Mouse (Mus musculus) intestine, postnatal 0 days (tissue): ENCODE results near the gene Agmat. TPM values are rescaled to one million over a fixed set of nuclear protein-coding genes. Genes with fewer than 3 reads are reported as not detected.

ENCODE experiments used
- ATAC-seq: fragments of 200-750 bp; cut with Nextera tagmentation; 2 replicates; pipeline ENCODE4 v1.8.0; 2017; ENCODE audit warnings: mild to moderate bottlenecking, moderate TSS enrichment, moderate library complexity
- H3K27ac ChIP-seq: fragments of 300-500 bp; sonication (generic); 2 replicates; pipeline ENCODE4 v1.5.1; 2014; ENCODE audit warnings: mild to moderate bottlenecking, low read depth, low read length, moderate library complexity
- H3K27me3 ChIP-seq: fragments of 300-500 bp; sonication (generic); replicated peaks from 2 replicates; pipeline ENCODE4 v1.6.1; 2014; ENCODE audit warnings: low read length, mixed read lengths; ENCODE audit not compliant: control insufficient read depth, insufficient read depth
- H3K36me3 ChIP-seq: fragments of 300-500 bp; sonication (generic); 2 replicates; pipeline ENCODE4 v1.6.1; 2014; ENCODE audit warnings: mild to moderate bottlenecking, moderate library complexity; ENCODE audit not compliant: control insufficient read depth, insufficient read depth
- H3K4me1 ChIP-seq: fragments of 300-500 bp; sonication (generic); replicated peaks from 2 replicates; pipeline ENCODE4 v1.6.1; 2014; ENCODE audit warnings: antibody characterized with exemption, low read length, mixed read lengths; ENCODE audit not compliant: control insufficient read depth, insufficient read depth
- H3K4me2 ChIP-seq: fragments of 300-500 bp; sonication (generic); replicated peaks from 2 replicates; pipeline ENCODE4 v1.6.1; 2014; ENCODE audit warnings: low read depth, mild to moderate bottlenecking, moderate library complexity
- H3K4me3 ChIP-seq: fragments of 300-500 bp; sonication (generic); 2 replicates; pipeline ENCODE4 v1.5.1; 2014; ENCODE audit warnings: low read depth, low read length
- H3K9ac ChIP-seq: fragments of 300-500 bp; sonication (generic); 2 replicates; pipeline ENCODE4 v1.6.1; 2014; ENCODE audit warnings: mild to moderate bottlenecking, low read depth, low read length
- H3K9me3 ChIP-seq: fragments of 300-500 bp; sonication (generic); 2 replicates; pipeline ENCODE4 v1.6.1; 2016; ENCODE audit warnings: mixed run types; ENCODE audit not compliant: control insufficient read depth
- CTCF ChIP-seq: sonication (generic); IDR thresholded peaks from 2 replicates; pipeline ENCODE4 v1.5.1; 2016; ENCODE audit warnings: low read depth, mild to moderate bottlenecking, control low read depth, antibody characterized with exemption, moderate library complexity
- WGBS: fragments of 180-500 bp; shearing (Covaris S2); extraction: QIAGEN DNeasy Blood & Tissue Kit; methylation state at CpG from one replicate; pipeline ENCODE4 v1.1.7; 2014; 5-methylcytosine and 5-hydroxymethylcytosine counted together
- polyA plus RNA-seq: library from polyadenylated mRNA; unstranded; fragments of >200 nt; fragmentation: Nextera tagmentation; extraction: Ambion mirVana; gene quantifications from 2 replicates; pipeline ENCODE4 v1.2.1, GENCODE M21; 2015

Gene Agmat
- polyA plus RNA-seq, 1 experiment from 2014 or later, result 106 TPM

DNA sequence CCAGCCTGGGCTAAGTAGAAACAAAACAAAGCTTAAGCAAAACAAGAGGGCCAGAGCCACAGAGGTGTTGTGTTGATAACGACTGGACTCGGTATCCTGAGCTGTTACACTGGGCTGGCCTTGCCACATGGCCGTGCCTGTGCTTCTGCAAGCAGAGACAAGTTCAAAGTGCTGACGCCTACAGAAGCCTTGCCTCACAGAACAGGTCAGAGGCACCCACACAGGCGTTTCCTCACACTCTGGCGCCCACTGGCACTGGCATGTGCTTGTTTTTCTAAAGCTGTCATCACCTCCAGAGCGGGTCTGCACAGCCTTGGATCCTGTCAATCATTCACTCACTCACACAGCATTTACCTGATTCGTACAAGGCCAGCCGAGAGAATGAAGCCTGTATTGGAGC is 4.6 kb upstream of the Agmat start:
- 28% methylated on average over 9 of the region's 9 CpGs for WGBS
- TF ChIP-seq CTCF, result no peak

DNA sequence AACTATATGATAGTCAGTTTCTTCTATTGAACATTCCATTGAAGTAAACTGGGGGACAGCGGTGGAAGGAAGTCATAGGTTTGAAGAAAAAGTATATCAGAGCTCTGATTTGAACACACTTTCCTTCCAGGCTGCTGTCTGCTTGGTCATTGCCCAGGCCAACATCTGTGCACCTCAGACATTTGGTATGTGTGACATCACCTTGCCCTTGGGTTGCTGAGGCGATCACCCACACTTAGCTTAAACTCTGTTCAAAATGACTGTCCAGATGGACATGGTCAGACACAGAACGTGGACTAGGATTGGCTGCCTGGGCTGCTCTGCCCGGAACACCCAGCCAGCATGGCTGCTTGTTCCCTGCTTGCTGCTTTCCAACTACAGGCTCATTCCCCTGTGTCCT is 4.1 kb upstream of the Agmat start:
- H3K4me2 ChIP-seq, result no peak overlapping the region
- no peaks in the 10 kb centered on the region for H3K36me3 ChIP-seq
- 85% methylated on average over 4 of the region's 4 CpGs for WGBS
- peak overlapping the region; percentile 71 for H3K27ac ChIP-seq
- H3K9me3 ChIP-seq, result no peaks in the 10 kb centered on the region
- no peak overlapping the region for H3K9ac ChIP-seq
- ATAC-seq, result no peak; the same call in 1 of the 2 replicates
- no peaks in the 10 kb centered on the region for H3K4me1 ChIP-seq
- no peaks in the 10 kb centered on the region for H3K27me3 ChIP-seq
- TF ChIP-seq CTCF, result no peak
- no peak overlapping the region for H3K4me3 ChIP-seq

More for the DNA sequence above, 4.6 kb upstream of the Agmat start:
- H3K27ac ChIP-seq, result peak overlapping the region; percentile 71
- H3K4me2 ChIP-seq, result no peak overlapping the region
- no peaks in the 10 kb centered on the region for H3K27me3 ChIP-seq
- no peak overlapping the region for H3K4me3 ChIP-seq
- peak; percentile 84 for ATAC-seq
- no peaks in the 10 kb centered on the region for H3K9me3 ChIP-seq
- no peaks in the 10 kb centered on the region for H3K36me3 ChIP-seq
- H3K4me1 ChIP-seq, result no peaks in the 10 kb centered on the region
- H3K9ac ChIP-seq, result no peak overlapping the region

- H3K4me2 ChIP-seq, result no peak overlapping the region; the same call in 1 of the 2 replicates
- ATAC-seq, result no peak
- no peaks in the 10 kb centered on the region for H3K27me3 ChIP-seq
- H3K4me1 ChIP-seq, result 0 out of 2 replicates have a peak, but pooled peaks cover 3% of the 10 kb centered on the region
- no peak overlapping the region for H3K4me3 ChIP-seq
- no peaks in the 10 kb centered on the region for H3K9me3 ChIP-seq
- 44% methylated on average over 11 of the region's 11 CpGs for WGBS
- no peaks in the 10 kb centered on the region for H3K36me3 ChIP-seq
- TF ChIP-seq CTCF, result no peak
- no peak overlapping the region; the same call in 1 of the 2 replicates for H3K9ac ChIP-seq
- H3K27ac ChIP-seq, result no peak overlapping the region
Observed at GRCm38 (mm10) chr4:141749557-141749956, 3.1 kb downstream of the Agmat start.

DNA sequence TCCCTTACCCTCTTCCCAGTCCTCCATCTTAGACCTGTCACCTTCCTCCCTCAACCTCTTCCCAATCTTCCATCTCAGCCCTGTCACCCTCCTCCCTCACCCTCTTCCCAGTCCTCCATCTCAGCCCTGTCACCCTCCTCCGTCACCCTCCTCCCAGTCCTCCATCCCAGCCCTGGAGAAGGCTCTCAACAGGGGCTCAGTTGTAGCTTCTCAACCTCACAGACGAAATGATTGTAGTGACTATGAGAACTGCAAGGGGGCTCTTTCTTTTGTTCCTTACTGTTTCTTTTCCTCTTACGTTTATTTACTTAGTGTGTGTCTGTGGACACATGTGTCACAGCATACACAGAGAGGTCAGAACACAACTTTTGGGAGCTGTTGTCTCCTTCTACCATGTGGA is 4.4 kb downstream of the Agmat start:
- WGBS, result 73% methylated on average over 3 of the region's 3 CpGs
- Histone ChIP-seq H3K9me3 (no peaks in the 10 kb centered on the region), H3K9ac (no peak overlapping the region), H3K27me3 (no peaks in the 10 kb centered on the region), H3K27ac (no peak overlapping the region), H3K4me2 (no peak overlapping the region), H3K36me3 (no peaks in the 10 kb centered on the region), H3K4me1 (0 out of 2 replicates have a peak, but pooled peaks cover 3% of the 10 kb centered on the region), H3K4me3 (no peak overlapping the region)
- ATAC-seq, result no peak
- no peak for TF ChIP-seq CTCF

DNA sequence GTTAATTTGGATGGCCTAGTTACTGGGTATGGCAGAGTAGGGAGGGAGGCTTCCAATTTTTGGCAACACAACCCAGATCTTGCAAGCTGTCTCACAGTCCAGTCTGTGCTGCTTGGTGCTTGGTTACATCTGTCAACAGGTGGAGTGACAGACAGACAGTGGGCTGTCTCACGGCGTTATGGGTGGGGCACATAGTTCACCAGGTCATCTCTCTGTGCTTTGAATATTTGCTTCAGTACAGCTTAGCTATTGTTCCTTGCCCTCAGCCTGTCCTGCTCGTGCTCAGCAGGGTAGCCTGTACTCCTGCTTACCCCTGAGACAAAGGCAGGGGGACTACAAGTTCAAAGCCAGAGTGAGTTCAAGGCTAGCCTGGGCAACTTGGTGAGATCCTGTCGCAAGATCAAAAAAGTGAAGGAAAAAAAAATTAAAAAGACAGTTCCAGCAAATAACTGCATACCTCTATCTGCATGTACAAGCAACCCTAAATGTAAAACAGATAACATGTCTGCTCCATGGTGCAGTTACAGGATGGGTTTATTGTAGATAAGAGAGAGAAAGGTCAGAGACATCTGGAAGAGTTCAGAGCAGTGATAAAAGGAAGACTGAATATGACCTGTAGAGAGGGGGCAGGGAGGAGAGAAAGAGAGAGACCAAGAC is 5.1 kb downstream of the Agmat start:
- WGBS, result 26% methylated on average over 4 of the region's 4 CpGs
- TF ChIP-seq CTCF, result no peak
- Histone ChIP-seq H3K36me3 (no peaks in the 10 kb centered on the region), H3K4me2 (no peak overlapping the region), H3K27me3 (no peaks in the 10 kb centered on the region), H3K9me3 (no peaks in the 10 kb centered on the region), H3K4me1 (0 out of 2 replicates have a peak, but pooled peaks cover 3% of the 10 kb centered on the region), H3K27ac (no peak overlapping the region), H3K9ac (no peak overlapping the region), H3K4me3 (no peak overlapping the region)
- no peak for ATAC-seq

DNA sequence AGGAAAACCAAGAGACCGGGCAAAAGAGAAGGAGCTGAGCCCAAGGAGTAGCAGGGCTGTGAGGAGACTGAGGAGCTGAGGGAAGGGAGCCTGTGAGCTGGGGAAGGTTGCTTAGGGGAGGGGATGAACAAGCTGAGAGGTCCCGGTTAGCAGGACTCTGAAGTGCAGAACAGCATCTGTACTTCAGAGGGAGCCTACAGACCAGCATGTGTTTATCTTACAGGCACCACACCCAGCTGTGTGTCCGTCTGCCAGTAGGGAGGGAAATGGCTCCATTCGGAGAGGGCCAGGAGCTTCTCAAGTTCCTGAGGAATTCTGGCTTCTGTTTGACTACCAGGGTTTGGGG is 5.6 kb downstream of the Agmat start:
- TF ChIP-seq CTCF, result peak; percentile 43
- H3K27ac ChIP-seq, result no peak overlapping the region
- no peak overlapping the region for H3K4me3 ChIP-seq
- H3K9me3 ChIP-seq, result no peaks in the 10 kb centered on the region
- no peaks in the 10 kb centered on the region for H3K27me3 ChIP-seq
- no peak overlapping the region for H3K4me2 ChIP-seq
- 0 out of 2 replicates have a peak, but pooled peaks cover 3% of the 10 kb centered on the region for H3K4me1 ChIP-seq
- no peak for ATAC-seq
- H3K36me3 ChIP-seq, result no peaks in the 10 kb centered on the region
- no peak overlapping the region for H3K9ac ChIP-seq
- WGBS, result 6% methylated on average over 4 of the region's 4 CpGs
